Mouse (Mus musculus) liver, postnatal 0 days (tissue): ENCODE data around the gene Gm10663.

Experiments
- CTCF ChIP-seq: sonication (generic); IDR thresholded peaks from 2 replicates; pipeline ENCODE4 v1.5.1; 2016; ENCODE audit warnings: antibody characterized with exemption, low read depth
- EP300 ChIP-seq: IDR thresholded peaks from 2 replicates; pipeline ENCODE4 v1.6.1; 2016; ENCODE audit warnings: antibody characterized with exemption, low read depth, mild to moderate bottlenecking

GRCm38 (mm10) chr8:65080731-65081130 is 5.9 kb downstream of the Gm10663 start:
- TF ChIP-seq CTCF (no peak), EP300 (no peak)
